Mouse (Mus musculus) liver, embryonic 14.5 days (tissue): ENCODE data around the gene Klc2. TPM values are rescaled to one million over a fixed set of nuclear protein-coding genes. Genes with fewer than 3 reads are reported as not detected.

Experiments used
- ATAC-seq: fragments of 200-750 bp; cut with Nextera tagmentation; 2 replicates; pipeline ENCODE4 v1.8.0; 2017; ENCODE audit warnings: moderate number of reproducible peaks, mild to moderate bottlenecking, moderate library complexity; ENCODE audit not compliant: insufficient read depth
- DNase-seq, 3 experiments: peaks; one replicate each; pipeline ENCODE4 v3.0.0-alpha.2; 2012 to 2013; ENCODE audit warnings: low read depth in 3 of 3, low spot score in 3 of 3
- H3K27ac ChIP-seq: fragments of 300-500 bp; sonication (generic); 2 replicates; pipeline ENCODE4 v1.5.1; 2014; ENCODE audit warnings: moderate library complexity, mild to moderate bottlenecking, control low read depth, inconsistent platforms
- H3K27me3 ChIP-seq: fragments of 300-500 bp; sonication (generic); 2 replicates; pipeline ENCODE4 v1.6.1; 2014; ENCODE audit warnings: mild to moderate bottlenecking, low read length, moderate library complexity; ENCODE audit not compliant: control insufficient read depth, insufficient read depth
- H3K36me3 ChIP-seq: fragments of 300-500 bp; sonication (generic); replicated peaks from 2 replicates; pipeline ENCODE4 v1.6.1; 2014; ENCODE audit warnings: low read depth; ENCODE audit not compliant: control insufficient read depth, insufficient read depth
- H3K4me1 ChIP-seq, 2 experiments: fragments of 200-500 bp in 1 of 2; fragments of 300-500 bp in 1 of 2; sonication (generic) in 1 of 2; replicated peaks; 2 replicates each; pipeline ENCODE4 v1.6.1; 2012 to 2014; ENCODE audit warnings: antibody characterized with exemption in 1 of 2, inconsistent platforms in 1 of 2, low read length in 1 of 2; ENCODE audit not compliant: control insufficient read depth in 2 of 2, insufficient read depth in 2 of 2
- H3K4me2 ChIP-seq: fragments of 300-500 bp; sonication (generic); 2 replicates; pipeline ENCODE4 v1.6.1; 2014; ENCODE audit warnings: low read depth, mild to moderate bottlenecking, control low read depth, moderate library complexity
- H3K4me3 ChIP-seq, 2 experiments: fragments of 200-500 bp in 1 of 2; fragments of 300-500 bp in 1 of 2; sonication (generic) in 1 of 2; 2 replicates each; pipeline ENCODE4 v1.5.1; 2012 to 2014; ENCODE audit warnings: low read depth in 2 of 2, low read length in 2 of 2, mild to moderate bottlenecking in 2 of 2, control low read depth in 1 of 2, inconsistent platforms in 1 of 2, moderate library complexity in 1 of 2; ENCODE audit not compliant: insufficient read depth in 1 of 2
- H3K9ac ChIP-seq: fragments of 300-500 bp; sonication (generic); replicated peaks from 2 replicates; pipeline ENCODE4 v1.6.1; 2014; ENCODE audit warnings: mild to moderate bottlenecking, control low read depth, moderate library complexity
- H3K9me3 ChIP-seq: fragments of 300-500 bp; sonication (generic); 2 replicates; pipeline ENCODE4 v1.6.1; 2016; ENCODE audit warnings: low read length, mixed read lengths; ENCODE audit not compliant: control insufficient read depth
- CTCF ChIP-seq: IDR thresholded peaks from 2 replicates; pipeline ENCODE4 v1.5.1; 2016; ENCODE audit warnings: antibody characterized with exemption, low read depth, control low read depth
- EP300 ChIP-seq: IDR thresholded peaks from 2 replicates; pipeline ENCODE4 v1.6.1; 2016; ENCODE audit warnings: antibody characterized with exemption, low read depth
- WGBS: fragments of 180-500 bp; shearing (Covaris S2); extraction: QIAGEN DNeasy Blood & Tissue Kit; methylation state at CpG from one replicate; pipeline ENCODE4 v1.1.7; 2014; ENCODE audit not compliant: insufficient replicate concordance; 5-methylcytosine and 5-hydroxymethylcytosine counted together
- polyA plus RNA-seq, 2 experiments: library from polyadenylated mRNA; depleted of rRNA in 1 of 2; stranded (reverse) in 1 of 2; unstranded in 1 of 2; fragments of >200 nt; fragmentation: Nextera tagmentation in 1 of 2; extraction: Ambion mirVana in 1 of 2; gene quantifications; 2 replicates each; pipeline versions ENCODE4 v1.2.1 to v1.2.3; 2012 to 2014

Klc2 gene
- polyA plus RNA-seq, 2 experiments, result 1.6 to 2.3 TPM

DNA sequence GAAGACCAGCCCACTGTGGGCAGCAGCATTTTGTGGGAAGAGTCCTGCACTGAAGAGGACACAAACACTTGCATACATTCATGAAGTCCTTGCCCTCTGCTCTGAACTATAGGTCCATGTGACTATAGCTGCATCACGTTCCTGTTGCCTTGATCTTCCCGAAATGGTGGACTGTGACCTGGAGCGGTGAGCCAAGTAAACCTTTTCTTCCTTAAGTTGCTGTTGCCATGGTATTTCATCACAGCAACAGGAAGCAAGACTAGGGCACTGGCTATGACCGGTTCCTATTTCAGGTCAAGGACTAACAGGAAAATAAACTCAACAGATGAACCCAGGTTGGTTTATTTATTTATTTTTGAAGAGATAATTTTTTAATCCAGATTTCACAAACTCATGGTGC lies 12.9 kb upstream of the Klc2 start:
- TF ChIP-seq EP300 (no peak), CTCF (no peak)
- no peaks in the 10 kb centered on the region for H3K4me1 ChIP-seq
- H3K27ac ChIP-seq, result no peak overlapping the region
- no peaks in the 10 kb centered on the region for H3K27me3 ChIP-seq
- no peak overlapping the region for H3K9ac ChIP-seq
- ATAC-seq (no peak), DNase-seq (no peak)
- 49% methylated on average over 4 of the region's 4 CpGs for WGBS
- no peak overlapping the region for H3K4me2 ChIP-seq
- H3K9me3 ChIP-seq, result no peaks in the 10 kb centered on the region
- no peak overlapping the region for H3K4me3 ChIP-seq
- no peaks in the 10 kb centered on the region for H3K36me3 ChIP-seq

DNA sequence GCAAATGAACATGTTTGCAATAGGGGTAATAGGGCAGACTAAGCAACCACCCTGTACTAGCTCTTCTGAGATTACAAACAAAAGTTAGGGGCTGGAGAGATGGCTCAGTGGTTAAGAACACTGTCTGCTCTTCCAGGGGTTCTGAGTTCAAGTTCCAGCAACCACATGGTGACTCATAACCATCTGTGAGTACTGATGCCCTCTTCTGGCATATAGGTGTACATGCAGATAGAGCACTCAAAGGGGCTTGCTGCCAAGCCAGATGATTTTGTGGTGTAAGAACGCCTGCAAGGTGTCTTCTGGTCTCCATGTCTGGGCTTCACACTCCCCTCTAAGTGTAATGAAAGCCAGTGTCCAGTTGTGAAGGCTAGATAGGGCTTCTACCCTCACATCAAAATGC lies 11.4 kb upstream of the Klc2 start:
- Histone ChIP-seq H3K4me2 (no peak overlapping the region), H3K27me3 (no peaks in the 10 kb centered on the region), H3K27ac (no peak overlapping the region), H3K9ac (no peak overlapping the region), H3K4me1 (no peaks in the 10 kb centered on the region), H3K36me3 (no peaks in the 10 kb centered on the region), H3K4me3 (no peak overlapping the region), H3K9me3 (no peaks in the 10 kb centered on the region)
- no peak for ATAC-seq
- TF ChIP-seq CTCF (peak; percentile 47), EP300 (no peak)
- no peak for DNase-seq
- WGBS, result 36% methylated on average over 1 of the region's 1 CpGs

DNA sequence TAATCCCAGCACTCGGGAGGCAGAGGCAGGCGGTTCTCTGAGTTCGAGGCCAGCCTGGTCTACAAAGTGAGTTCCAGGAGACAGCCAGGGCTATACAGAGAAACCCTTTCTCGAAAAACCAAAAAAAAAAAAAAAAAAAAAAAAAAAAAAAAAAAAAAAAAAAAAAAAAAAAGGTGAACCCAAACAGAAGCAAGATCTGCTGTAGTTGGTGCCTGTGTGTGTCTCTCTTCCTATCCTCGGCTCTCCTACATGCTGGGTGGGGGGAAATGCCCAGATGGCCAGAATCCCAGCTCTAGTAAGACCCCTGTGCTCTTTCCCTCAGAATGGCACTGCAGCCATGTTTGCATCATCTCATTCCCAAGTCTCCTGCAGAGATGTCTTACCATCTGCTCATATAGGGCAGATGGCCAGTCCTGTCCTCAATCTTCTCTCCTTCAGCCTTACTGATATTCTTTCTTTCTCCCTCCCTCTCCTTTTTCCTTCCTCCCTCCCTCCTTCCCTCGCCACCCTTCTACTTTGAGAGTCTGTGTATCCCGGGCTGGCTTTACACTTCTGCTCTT lies 5.8 kb upstream of the Klc2 start:
- ATAC-seq (no peak), DNase-seq (no peak)
- H3K4me2 ChIP-seq, result no peak overlapping the region
- 45% methylated on average over 7 of the region's 7 CpGs for WGBS
- TF ChIP-seq EP300, result no peak
- no peak for TF ChIP-seq CTCF
- no peak overlapping the region for H3K27ac ChIP-seq
- no peaks in the 10 kb centered on the region for H3K36me3 ChIP-seq
- no peak overlapping the region for H3K4me3 ChIP-seq
- no peaks in the 10 kb centered on the region for H3K27me3 ChIP-seq
- no peaks in the 10 kb centered on the region for H3K4me1 ChIP-seq
- no peaks in the 10 kb centered on the region for H3K9me3 ChIP-seq
- H3K9ac ChIP-seq, result no peak overlapping the region

DNA sequence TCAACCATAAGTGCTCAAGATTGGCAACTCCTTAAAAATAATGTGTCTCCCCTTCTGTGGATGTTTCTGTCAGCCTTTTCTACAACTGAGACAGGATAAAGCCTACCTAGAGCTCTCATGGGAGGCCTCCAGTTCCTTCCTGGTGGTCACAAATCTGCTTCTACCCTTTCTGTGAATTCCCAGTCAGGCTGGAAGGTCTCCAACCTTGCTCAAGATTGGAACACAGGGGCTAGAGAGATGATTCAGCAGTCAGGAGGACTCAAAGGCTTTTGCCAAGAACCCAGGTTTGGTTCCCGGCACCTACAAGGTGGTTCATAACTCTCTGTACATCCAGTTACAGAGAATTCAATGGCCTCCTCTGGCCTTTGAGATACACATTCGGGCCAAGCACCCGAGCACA lies 4.9 kb upstream of the Klc2 start:
- TF ChIP-seq CTCF (no peak), EP300 (no peak)
- H3K4me1 ChIP-seq, result no peaks in the 10 kb centered on the region
- H3K4me2 ChIP-seq, result no peak overlapping the region
- ATAC-seq (no peak), DNase-seq (no peak)
- no peaks in the 10 kb centered on the region for H3K9me3 ChIP-seq
- WGBS, result 44% methylated on average over 3 of the region's 3 CpGs
- H3K36me3 ChIP-seq, result no peaks in the 10 kb centered on the region
- no peak overlapping the region for H3K9ac ChIP-seq
- H3K27ac ChIP-seq, result no peak overlapping the region
- no peak overlapping the region for H3K4me3 ChIP-seq
- H3K27me3 ChIP-seq, result peaks cover 4% of the 10 kb centered on the region

DNA sequence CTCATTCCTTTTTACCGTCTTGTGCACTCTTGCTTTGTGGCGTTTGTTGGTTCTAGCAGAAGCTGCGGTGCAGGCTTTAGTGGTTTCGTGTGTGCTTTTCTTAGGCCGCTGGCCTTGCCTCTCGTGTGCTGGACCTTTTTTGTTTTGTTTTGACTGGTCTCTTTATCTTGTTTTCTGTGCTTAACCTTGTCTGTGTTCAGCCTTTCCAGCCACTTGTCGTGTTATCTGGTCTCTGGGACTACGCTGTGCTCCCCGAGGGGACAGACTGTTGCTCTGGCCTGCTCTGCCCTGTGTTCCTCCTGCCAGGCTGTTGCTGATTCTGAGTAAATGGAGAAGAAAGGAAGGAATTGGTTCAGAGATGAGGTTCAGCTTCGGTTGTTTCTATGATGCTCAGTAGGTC lies 4.1 kb upstream of the Klc2 start:
- no peak overlapping the region for H3K4me3 ChIP-seq
- DNase-seq (no peak), ATAC-seq (no peak)
- TF ChIP-seq EP300 (no peak), CTCF (no peak)
- H3K36me3 ChIP-seq, result no peaks in the 10 kb centered on the region
- H3K4me2 ChIP-seq, result no peak overlapping the region
- H3K9me3 ChIP-seq, result no peaks in the 10 kb centered on the region
- no peak overlapping the region for H3K9ac ChIP-seq
- 57% methylated on average over 10 of the region's 10 CpGs for WGBS
- H3K27me3 ChIP-seq, result peaks cover 6% of the 10 kb centered on the region
- H3K4me1 ChIP-seq, result no peaks in the 10 kb centered on the region
- no peak overlapping the region for H3K27ac ChIP-seq
